Mouse (Mus musculus): ENCODE measurements around the gene Tgfbr3l.

DNA sequence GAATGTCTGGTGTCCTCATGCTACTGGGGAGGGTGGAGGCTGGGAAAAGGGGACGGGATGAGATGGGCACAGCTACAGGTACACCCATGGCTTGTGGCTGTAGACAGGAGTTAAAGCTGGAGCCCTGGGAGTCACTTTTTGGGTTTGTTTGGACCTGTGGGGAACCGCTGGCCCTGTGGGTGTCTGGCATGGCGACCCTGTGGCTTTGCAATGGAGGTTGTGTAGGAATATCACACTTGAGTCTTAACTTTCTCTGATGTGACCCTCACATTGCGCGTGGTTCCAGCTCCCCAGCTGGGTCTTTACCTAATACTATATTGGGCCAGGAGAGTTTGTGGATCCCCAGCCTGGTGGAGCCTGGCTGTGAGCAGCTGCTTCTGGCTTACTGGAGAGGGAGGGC is 3.0 kb upstream of the Tgfbr3l start:
- TF ChIP-seq CTCF (IDR thresholded peaks at IDR 0.05; ENCODE audit: low read depth) (no peak), EP300 (optimal IDR thresholded peaks at IDR 0.05) (no peak)

Data from stomach, postnatal 0 days (tissue).